Comparison of ENCODE assay signal across 8 mouse cellular contexts in genomic region chr17:43017341-43018052, GRCm38 (mm10). TPM values are rescaled to one million over a fixed set of nuclear protein-coding genes. Genes with fewer than 3 reads are reported as not detected.
DNase-seq lines count a peak whose midpoint lies in the region; ATAC-seq lines count a peak whose summit lies in the region.

No protein-coding gene starts in this region.

- H3K4me1 ChIP-seq in hindbrain, embryonic 13.5 days (replicated peaks): peaks cover 29% of the 10 kb centered on the region

- under 1% methylated on average over 38 of the region's 40 CpGs for WGBS in hindbrain, embryonic 13.5 days

- H3K36me3 ChIP-seq in hindbrain, embryonic 13.5 days: peaks cover 14% of the 10 kb centered on the region

- H3K27me3 ChIP-seq in hindbrain, embryonic 13.5 days: no peaks in the 10 kb centered on the region

- DNase-seq in R1 (ENCODE audit: low read depth, low spot score): peak; percentile 52
- peak; percentile 69 to 71 for DNase-seq in cerebellum, postnatal 14 days
- peak; percentile 39 to 44 for DNase-seq in frontal cortex, postnatal 14 days (ENCODE audit: low spot score in 2 of 2)
- DNase-seq in left cerebral cortex, postnatal 4 days: peak; percentile 58
- peak; percentile 63 for DNase-seq in right cerebral cortex, postnatal 25 days

- H3K27ac ChIP-seq in hindbrain, embryonic 13.5 days: peak overlapping the region; percentile 98

- H3K9me3 ChIP-seq in hindbrain, embryonic 13.5 days: no peaks in the 10 kb centered on the region

- H3K4me2 ChIP-seq in hindbrain, embryonic 13.5 days: peak overlapping the region; percentile 63

- ATAC-seq in hindbrain, embryonic 13.5 days (ENCODE audit: low FRiP score): peak; percentile 69
- ATAC-seq in megakaryocyte-erythroid progenitor cell, adult 5-6 weeks (replicated peaks; ENCODE audit: low FRiP score, low TSS enrichment, poor library complexity, severe bottlenecking): peak; percentile 69
- no peak for ATAC-seq in inflammation-experienced regulatory T-cells, adult 6 months

- peak overlapping the region; percentile 90 for H3K4me3 ChIP-seq in hindbrain, embryonic 13.5 days

- H3K9ac ChIP-seq in hindbrain, embryonic 13.5 days: peak overlapping the region; percentile 100

- intact Hi-C loops in left cerebral cortex, postnatal 4 days (cut with DNase I): loop anchor here (1.0 to 10.0 kb wide), 4 partner anchors 60 to 597 kb away; no protein-coding TSS in a partner anchor

RNA-seq across cellular contexts. Expression of gene Tnfrsf21, which starts 1.1 kb away (rescaled TPM):
- 62.6 and 62.8 TPM in 2 replicates for polyA plus RNA-seq in hindbrain, embryonic 13.5 days (2015; fragmentation: Nextera tagmentation; extraction: Ambion mirVana)
- total RNA-seq in left cerebral cortex, postnatal 4 days (2021): 10 to 100 TPM; 83.9 to 89.7 TPM
- 17.2 and 20.5 TPM in 2 replicates for total RNA-seq in megakaryocyte-erythroid progenitor cell, adult 5-6 weeks (2014; fragmentation: Nextera tagmentation)
- 19.2 and 23.6 TPM in 2 replicates for total RNA-seq in megakaryocyte-erythroid progenitor cell, adult 5-6 weeks (2017)
- polyA plus RNA-seq in inflammation-experienced regulatory T-cells, adult 6 months (2017; shearing (Covaris generic)): under 1 TPM in 2 of 3 experiments, not detected in 1; 0.19 to 0.25 TPM
